Mouse (Mus musculus): Measurements from ENCODE around the gene Cspg4. TPM values are rescaled to one million over a fixed set of nuclear protein-coding genes. Genes with fewer than 3 reads are reported as not detected.

Gene Cspg4
- polyA plus RNA-seq, 1 experiment from 2014 or later: 2.6 TPM

DNA sequence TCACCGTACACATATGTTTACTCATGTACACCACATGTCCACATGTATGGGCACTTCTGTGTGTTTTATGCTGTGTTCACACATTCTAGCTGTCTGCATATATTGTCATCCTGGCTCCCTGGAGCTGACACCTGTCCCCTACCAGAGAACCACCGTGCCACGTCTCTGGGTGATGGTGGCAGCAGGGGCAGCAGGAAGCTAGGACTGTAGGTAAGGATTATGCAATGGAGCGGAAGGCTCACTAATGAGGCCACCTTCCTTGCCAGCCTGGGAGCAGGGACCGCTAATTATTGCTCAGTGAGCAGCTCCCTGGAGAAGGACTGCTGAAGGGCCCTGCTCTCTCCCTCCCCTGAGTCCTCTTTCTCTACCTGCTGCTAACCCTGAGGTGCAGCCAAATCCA, 24.1 kb upstream of the Cspg4 start:
- no peak overlapping the region for H3K27ac ChIP-seq (ENCODE audit: low read depth, low read length)
- no peak overlapping the region for H3K4me2 ChIP-seq (ENCODE audit: low read depth)
- H3K4me3 ChIP-seq (ENCODE audit: low read depth, low read length): no peak overlapping the region
- 67% methylated on average over 5 of the region's 5 CpGs for WGBS
- ATAC-seq (ENCODE audit: insufficient read depth, low FRiP score, low TSS enrichment) (no peak), DNase-seq (ENCODE audit: low spot score) (no peak)
- peaks cover 11% of the 10 kb centered on the region for H3K4me1 ChIP-seq (ENCODE audit: control insufficient read depth, insufficient read depth, low read length)
- H3K9ac ChIP-seq (ENCODE audit: low read length): no peak overlapping the region
- H3K9me3 ChIP-seq (ENCODE audit: control insufficient read depth, low read length): no peaks in the 10 kb centered on the region
- no peaks in the 10 kb centered on the region for H3K36me3 ChIP-seq (ENCODE audit: control insufficient read depth, insufficient read depth, low read length)
- H3K27me3 ChIP-seq (ENCODE audit: control insufficient read depth, insufficient read depth, low read length): no peaks in the 10 kb centered on the region

DNA sequence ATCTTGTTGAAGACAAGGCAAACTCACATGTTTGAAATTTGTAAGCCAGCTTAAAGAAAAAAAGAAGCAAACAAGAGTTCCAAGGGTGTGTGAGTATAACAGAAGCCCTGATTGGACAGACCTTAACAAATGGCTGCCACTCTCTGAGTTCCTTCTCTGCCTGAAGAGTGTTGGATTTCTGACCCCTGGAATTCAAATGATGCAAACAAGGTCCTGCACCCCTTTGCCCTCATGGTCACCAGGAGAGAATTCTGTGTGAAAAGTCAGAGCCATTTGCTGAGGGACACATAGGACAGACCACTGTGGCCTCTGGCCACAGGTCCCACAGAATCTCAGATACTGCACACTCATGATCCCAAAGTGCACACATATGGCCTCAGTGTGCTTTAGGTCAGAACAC, 23.0 kb upstream of the Cspg4 start:
- ATAC-seq (ENCODE audit: insufficient read depth, low FRiP score, low TSS enrichment) (no peak), DNase-seq (ENCODE audit: low spot score) (no peak)
- Histone ChIP-seq H3K4me2 (ENCODE audit: low read depth) (no peak overlapping the region; the same call in 1 of the 2 replicates), H3K27me3 (ENCODE audit: control insufficient read depth, insufficient read depth, low read length) (no peaks in the 10 kb centered on the region), H3K9me3 (ENCODE audit: control insufficient read depth, low read length) (no peaks in the 10 kb centered on the region), H3K4me3 (ENCODE audit: low read depth, low read length) (no peak overlapping the region), H3K36me3 (ENCODE audit: control insufficient read depth, insufficient read depth, low read length) (no peaks in the 10 kb centered on the region), H3K27ac (ENCODE audit: low read depth, low read length) (peak overlapping the region; percentile 50; the same call in 1 of the 2 replicates), H3K4me1 (ENCODE audit: control insufficient read depth, insufficient read depth, low read length) (peaks cover 11% of the 10 kb centered on the region), H3K9ac (ENCODE audit: low read length) (no peak overlapping the region)

DNA sequence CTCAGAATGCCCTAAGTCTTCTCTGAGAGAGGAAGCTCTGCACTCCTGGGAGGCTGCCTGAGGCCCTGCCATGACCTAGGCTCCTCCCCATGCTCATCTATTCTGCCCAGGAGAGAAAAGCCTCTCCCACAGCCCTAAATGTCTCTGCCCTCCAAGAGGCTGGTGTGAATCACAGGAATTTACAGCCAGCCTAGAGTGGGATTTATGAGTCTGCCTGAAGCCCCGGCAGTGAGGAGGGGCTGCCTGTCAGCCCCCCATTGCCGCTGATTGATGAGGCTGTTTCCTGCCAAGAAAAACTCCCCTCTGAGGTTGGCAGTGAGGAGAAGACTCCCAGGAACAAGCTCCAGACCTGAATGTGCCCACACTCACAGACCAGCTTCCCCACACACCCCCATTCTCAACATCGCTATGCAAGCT, 22.5 kb upstream of the Cspg4 start:
- ATAC-seq (ENCODE audit: insufficient read depth, low FRiP score, low TSS enrichment) (peak; percentile 48; the same call in 1 of the 2 replicates), DNase-seq (ENCODE audit: low spot score) (peak; percentile 50)
- Histone ChIP-seq H3K36me3 (ENCODE audit: control insufficient read depth, insufficient read depth, low read length) (no peaks in the 10 kb centered on the region), H3K27me3 (ENCODE audit: control insufficient read depth, insufficient read depth, low read length) (no peaks in the 10 kb centered on the region), H3K4me3 (ENCODE audit: low read depth, low read length) (no peak overlapping the region), H3K9me3 (ENCODE audit: control insufficient read depth, low read length) (no peaks in the 10 kb centered on the region), H3K27ac (ENCODE audit: low read depth, low read length) (peak overlapping the region; percentile 50; the same call in 1 of the 2 replicates), H3K9ac (ENCODE audit: low read length) (no peak overlapping the region), H3K4me2 (ENCODE audit: low read depth) (peak overlapping the region; percentile 1; the same call in 1 of the 2 replicates), H3K4me1 (ENCODE audit: control insufficient read depth, insufficient read depth, low read length) (peaks cover 11% of the 10 kb centered on the region)
- WGBS: 8% methylated on average over 3 of the region's 3 CpGs

DNA sequence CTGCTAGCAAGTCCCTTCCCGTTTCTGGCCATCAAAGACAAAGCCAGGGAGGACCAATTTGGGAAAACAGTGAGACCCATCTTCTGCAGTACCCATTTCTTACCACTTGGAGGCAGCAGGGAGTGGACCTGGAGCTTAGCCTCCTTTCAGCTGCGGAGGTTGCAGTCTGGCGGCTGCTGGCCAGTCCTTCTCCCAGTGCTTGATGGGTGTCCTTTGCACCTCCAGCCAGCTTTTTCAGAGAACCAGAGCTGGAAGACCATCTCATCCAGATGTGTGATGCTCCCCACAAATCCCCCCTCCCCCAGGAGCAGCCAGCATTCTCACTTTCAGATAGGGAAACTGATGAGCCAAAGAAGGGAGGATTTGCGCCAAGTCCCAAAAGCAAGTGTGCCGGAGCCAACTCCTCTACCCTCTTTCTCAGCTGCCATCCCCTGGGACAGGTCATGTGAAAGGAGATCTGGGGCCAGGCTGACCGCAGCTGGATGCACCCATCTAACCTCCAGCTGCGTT, 21.1 kb upstream of the Cspg4 start:
- Histone ChIP-seq H3K27ac (ENCODE audit: low read depth, low read length) (no peak overlapping the region), H3K36me3 (ENCODE audit: control insufficient read depth, insufficient read depth, low read length) (no peaks in the 10 kb centered on the region), H3K9me3 (ENCODE audit: control insufficient read depth, low read length) (no peaks in the 10 kb centered on the region), H3K4me3 (ENCODE audit: low read depth, low read length) (no peak overlapping the region), H3K9ac (ENCODE audit: low read length) (no peak overlapping the region), H3K27me3 (ENCODE audit: control insufficient read depth, insufficient read depth, low read length) (no peaks in the 10 kb centered on the region), H3K4me1 (ENCODE audit: control insufficient read depth, insufficient read depth, low read length) (peaks cover 11% of the 10 kb centered on the region), H3K4me2 (ENCODE audit: low read depth) (no peak overlapping the region)
- ATAC-seq (ENCODE audit: insufficient read depth, low FRiP score, low TSS enrichment): no peak
- WGBS: 34% methylated on average over 7 of the region's 7 CpGs
- DNase-seq (ENCODE audit: low spot score): peak; percentile 65

DNA sequence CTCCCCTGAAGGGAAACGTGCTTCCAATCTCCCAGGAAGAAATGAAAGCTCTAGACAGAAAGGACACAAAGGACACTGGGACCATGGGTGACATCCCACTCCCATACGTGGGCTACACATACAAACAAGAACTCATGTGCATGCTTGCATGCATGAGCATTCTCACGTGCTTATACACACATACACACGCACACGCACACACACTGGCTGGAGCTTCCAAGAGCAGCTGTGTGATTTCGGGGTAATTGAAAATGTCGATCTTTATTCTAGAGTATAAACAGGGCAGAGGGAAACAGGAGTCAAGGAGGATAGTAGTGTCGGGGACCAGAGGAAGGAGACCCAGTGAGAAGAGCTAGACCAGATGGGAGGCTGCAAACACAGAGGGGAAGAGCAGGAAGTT, 20.2 kb upstream of the Cspg4 start:
- no peak overlapping the region for H3K4me3 ChIP-seq (ENCODE audit: low read depth, low read length)
- no peak for ATAC-seq (ENCODE audit: insufficient read depth, low FRiP score, low TSS enrichment)
- no peak overlapping the region for H3K9ac ChIP-seq (ENCODE audit: low read length)
- no peaks in the 10 kb centered on the region for H3K9me3 ChIP-seq (ENCODE audit: control insufficient read depth, low read length)
- H3K27ac ChIP-seq (ENCODE audit: low read depth, low read length): no peak overlapping the region
- WGBS: 69% methylated on average over 8 of the region's 8 CpGs
- DNase-seq (ENCODE audit: low spot score): no peak
- peaks cover 11% of the 10 kb centered on the region for H3K4me1 ChIP-seq (ENCODE audit: control insufficient read depth, insufficient read depth, low read length)
- H3K4me2 ChIP-seq (ENCODE audit: low read depth): no peak overlapping the region
- H3K36me3 ChIP-seq (ENCODE audit: control insufficient read depth, insufficient read depth, low read length): no peaks in the 10 kb centered on the region
- H3K27me3 ChIP-seq (ENCODE audit: control insufficient read depth, insufficient read depth, low read length): no peaks in the 10 kb centered on the region

DNA sequence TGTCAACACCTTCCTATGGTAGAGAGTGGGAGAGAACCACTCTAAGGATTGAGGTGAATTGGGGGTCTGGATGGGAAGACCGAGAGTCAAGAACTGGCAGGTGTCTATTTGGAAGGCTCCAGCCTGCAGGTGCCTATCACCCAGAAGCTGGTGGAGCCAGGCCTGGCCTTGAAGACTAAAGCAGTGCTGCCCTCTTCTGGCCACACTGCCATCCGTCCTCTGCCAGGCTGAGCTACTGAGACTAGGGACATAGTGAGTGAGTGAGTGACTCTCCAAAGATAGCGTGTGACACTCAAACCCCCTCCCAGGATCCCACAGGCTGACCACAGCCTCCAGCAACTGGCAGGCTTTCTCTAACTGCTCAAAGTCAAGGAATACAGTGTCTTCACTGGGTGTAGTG, 17.3 kb upstream of the Cspg4 start:
- no peak overlapping the region for H3K4me2 ChIP-seq (ENCODE audit: low read depth)
- H3K9me3 ChIP-seq (ENCODE audit: control insufficient read depth, low read length): no peaks in the 10 kb centered on the region
- 27% methylated on average over 3 of the region's 3 CpGs for WGBS
- H3K27me3 ChIP-seq (ENCODE audit: control insufficient read depth, insufficient read depth, low read length): no peaks in the 10 kb centered on the region
- H3K9ac ChIP-seq (ENCODE audit: low read length): no peak overlapping the region
- peaks cover 3% of the 10 kb centered on the region; the same call in 1 of the 2 replicates for H3K4me1 ChIP-seq (ENCODE audit: control insufficient read depth, insufficient read depth, low read length)
- ATAC-seq (ENCODE audit: insufficient read depth, low FRiP score, low TSS enrichment) (no peak), DNase-seq (ENCODE audit: low spot score) (peak; percentile 76)
- H3K4me3 ChIP-seq (ENCODE audit: low read depth, low read length): no peak overlapping the region
- H3K27ac ChIP-seq (ENCODE audit: low read depth, low read length): no peak overlapping the region
- no peaks in the 10 kb centered on the region for H3K36me3 ChIP-seq (ENCODE audit: control insufficient read depth, insufficient read depth, low read length)

DNA sequence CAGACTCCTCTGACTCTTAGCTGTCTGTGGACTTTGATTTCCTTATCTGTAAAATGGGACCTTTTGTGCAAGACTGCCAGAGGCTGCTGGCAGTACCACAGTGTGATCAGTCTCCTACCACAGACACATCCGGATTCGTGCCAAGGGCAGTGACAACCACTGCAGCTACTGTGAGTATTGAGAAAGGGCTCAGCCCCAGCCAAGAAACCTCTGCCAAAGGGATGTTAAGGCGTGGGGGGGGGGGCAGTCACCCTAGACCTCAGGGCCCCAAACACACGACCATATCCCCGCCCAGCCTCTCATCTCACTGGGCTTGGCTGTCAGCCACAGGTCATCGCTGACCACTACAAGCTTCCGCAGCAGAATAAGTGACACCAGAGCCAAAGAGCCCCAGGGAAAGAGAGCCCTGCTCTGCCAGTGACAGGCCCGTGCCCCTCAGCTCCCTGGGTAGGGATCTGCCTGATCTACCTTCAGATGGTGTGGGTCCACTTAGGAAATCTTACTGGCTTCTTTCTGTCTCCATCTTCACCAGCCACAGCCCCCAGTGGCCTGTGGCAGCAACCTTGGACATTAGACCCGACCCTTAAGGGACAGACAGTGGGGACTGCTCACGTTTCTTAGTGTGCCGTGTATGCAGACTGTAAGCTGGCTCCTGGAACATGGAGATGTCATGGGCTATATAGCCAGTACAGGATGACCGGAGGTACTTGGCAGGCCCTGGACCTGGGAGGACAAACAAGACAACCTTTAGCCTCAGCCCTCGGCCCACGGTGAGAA, 14.5 kb upstream of the Cspg4 start:
- Histone ChIP-seq H3K4me2 (ENCODE audit: low read depth) (no peak overlapping the region), H3K27me3 (ENCODE audit: control insufficient read depth, insufficient read depth, low read length) (no peaks in the 10 kb centered on the region), H3K9me3 (ENCODE audit: control insufficient read depth, low read length) (no peaks in the 10 kb centered on the region), H3K27ac (ENCODE audit: low read depth, low read length) (no peak overlapping the region), H3K4me3 (ENCODE audit: low read depth, low read length) (no peak overlapping the region), H3K9ac (ENCODE audit: low read length) (no peak overlapping the region), H3K36me3 (ENCODE audit: control insufficient read depth, insufficient read depth, low read length) (no peaks in the 10 kb centered on the region), H3K4me1 (ENCODE audit: control insufficient read depth, insufficient read depth, low read length) (no peaks in the 10 kb centered on the region)
- ATAC-seq (ENCODE audit: insufficient read depth, low FRiP score, low TSS enrichment) (no peak), DNase-seq (ENCODE audit: low spot score) (no peak)
- 81% methylated on average over 14 of the region's 14 CpGs for WGBS

DNA sequence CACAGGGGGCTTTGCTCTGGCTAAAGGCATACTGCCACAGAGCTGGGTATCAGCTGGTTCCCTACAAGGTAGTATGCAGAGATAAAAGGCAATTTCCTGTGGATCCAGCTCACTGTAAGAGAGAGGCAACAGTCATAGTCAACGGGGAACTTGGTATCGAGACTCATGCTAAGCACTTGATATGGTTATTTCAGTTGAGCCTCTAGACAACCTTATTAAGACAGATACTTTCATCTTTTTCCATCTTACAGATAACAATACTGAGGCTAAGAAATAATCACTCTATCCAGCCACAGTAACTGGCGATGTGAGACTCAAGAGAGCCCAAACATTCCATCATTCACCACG, 14.0 kb upstream of the Cspg4 start:
- no peaks in the 10 kb centered on the region for H3K36me3 ChIP-seq (ENCODE audit: control insufficient read depth, insufficient read depth, low read length)
- H3K27me3 ChIP-seq (ENCODE audit: control insufficient read depth, insufficient read depth, low read length): no peaks in the 10 kb centered on the region
- H3K4me1 ChIP-seq (ENCODE audit: control insufficient read depth, insufficient read depth, low read length): no peaks in the 10 kb centered on the region
- no peak overlapping the region for H3K4me3 ChIP-seq (ENCODE audit: low read depth, low read length)
- no peaks in the 10 kb centered on the region for H3K9me3 ChIP-seq (ENCODE audit: control insufficient read depth, low read length)
- no peak for DNase-seq (ENCODE audit: low spot score)
- H3K4me2 ChIP-seq (ENCODE audit: low read depth): no peak overlapping the region
- no peak for ATAC-seq (ENCODE audit: insufficient read depth, low FRiP score, low TSS enrichment)
- no peak overlapping the region for H3K27ac ChIP-seq (ENCODE audit: low read depth, low read length)
- no peak overlapping the region for H3K9ac ChIP-seq (ENCODE audit: low read length)
- 85% methylated on average over 4 of the region's 4 CpGs for WGBS

DNA sequence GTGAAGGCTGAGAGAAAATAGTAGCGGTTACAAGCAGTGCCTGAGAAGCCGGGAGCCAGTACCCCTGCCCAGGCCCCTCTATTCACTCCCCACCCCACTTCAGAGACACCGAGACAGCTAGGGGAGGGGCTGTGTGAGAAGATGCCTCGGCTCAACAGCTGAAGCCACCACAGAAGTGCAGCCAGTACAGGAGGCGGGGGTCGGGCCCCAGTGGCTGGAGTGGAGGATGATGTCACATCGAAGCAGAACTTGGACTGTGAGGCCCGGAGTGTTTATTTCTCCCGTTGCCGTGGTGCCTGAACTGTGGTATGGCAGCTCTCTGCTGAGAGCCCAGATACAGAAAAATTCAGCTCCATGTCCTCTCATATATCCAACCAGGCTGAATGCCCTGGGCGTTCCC, 13.1 kb upstream of the Cspg4 start:
- ATAC-seq (ENCODE audit: insufficient read depth, low FRiP score, low TSS enrichment) (no peak), DNase-seq (ENCODE audit: low spot score) (peak; percentile 30)
- no peak overlapping the region for H3K4me2 ChIP-seq (ENCODE audit: low read depth)
- no peak overlapping the region for H3K27ac ChIP-seq (ENCODE audit: low read depth, low read length)
- no peak overlapping the region for H3K4me3 ChIP-seq (ENCODE audit: low read depth, low read length)
- no peaks in the 10 kb centered on the region for H3K4me1 ChIP-seq (ENCODE audit: control insufficient read depth, insufficient read depth, low read length)
- H3K36me3 ChIP-seq (ENCODE audit: control insufficient read depth, insufficient read depth, low read length): no peaks in the 10 kb centered on the region
- H3K27me3 ChIP-seq (ENCODE audit: control insufficient read depth, insufficient read depth, low read length): no peaks in the 10 kb centered on the region
- no peaks in the 10 kb centered on the region for H3K9me3 ChIP-seq (ENCODE audit: control insufficient read depth, low read length)
- peak overlapping the region; percentile 5; the same call in 1 of the 2 replicates for H3K9ac ChIP-seq (ENCODE audit: low read length)
- 48% methylated on average over 11 of the region's 11 CpGs for WGBS

Measured in neural tube, embryonic 11.5 days (tissue).